Mouse (Mus musculus) hindbrain, embryonic 15.5 days (tissue): ENCODE measurements around the gene Ubxn7. TPM values are rescaled to one million over a fixed set of nuclear protein-coding genes. Genes with fewer than 3 reads are reported as not detected.

ENCODE experiments used
- ATAC-seq: fragments of 200-750 bp; cut with Nextera tagmentation; 2 replicates; pipeline ENCODE4 v1.8.0; 2017; ENCODE audit warnings: low read depth, moderate number of reproducible peaks, moderate TSS enrichment; ENCODE audit not compliant: low FRiP score
- H3K27ac ChIP-seq: fragments of 300-500 bp; sonication (generic); replicated peaks from 2 replicates; pipeline ENCODE4 v1.5.1; 2015; ENCODE audit warnings: mild to moderate bottlenecking, inconsistent platforms
- H3K27me3 ChIP-seq: fragments of 300-500 bp; sonication (generic); 2 replicates; pipeline ENCODE4 v1.6.1; 2015; ENCODE audit warnings: control low read depth, inconsistent platforms
- H3K36me3 ChIP-seq: fragments of 300-500 bp; sonication (generic); 2 replicates; pipeline ENCODE4 v1.6.1; 2015; ENCODE audit warnings: control low read depth, inconsistent platforms
- H3K4me1 ChIP-seq: fragments of 300-500 bp; sonication (generic); replicated peaks from 2 replicates; pipeline ENCODE4 v1.6.1; 2015; ENCODE audit warnings: control low read depth, inconsistent platforms
- H3K4me2 ChIP-seq: fragments of 300-500 bp; sonication (generic); 2 replicates; pipeline ENCODE4 v1.6.1; 2015; ENCODE audit warnings: moderate library complexity, mild to moderate bottlenecking, inconsistent platforms
- H3K4me3 ChIP-seq: fragments of 300-500 bp; sonication (generic); 2 replicates; pipeline ENCODE4 v1.5.1; 2015; ENCODE audit warnings: mild to moderate bottlenecking, inconsistent platforms
- H3K9ac ChIP-seq: fragments of 300-500 bp; sonication (generic); 2 replicates; pipeline ENCODE4 v1.6.1; 2015; ENCODE audit warnings: inconsistent platforms
- H3K9me3 ChIP-seq: fragments of 300-500 bp; sonication (generic); 2 replicates; pipeline ENCODE4 v1.6.1; 2016; ENCODE audit warnings: control low read depth, inconsistent platforms
- WGBS: fragments of 180-500 bp; shearing (Covaris S2); methylation state at CpG from one replicate; pipeline ENCODE4 v1.1.7; 2015; 5-methylcytosine and 5-hydroxymethylcytosine counted together
- polyA plus RNA-seq: library from polyadenylated mRNA; unstranded; fragments of >200 nt; fragmentation: Nextera tagmentation; extraction: Ambion mirVana; gene quantifications from 2 replicates; pipeline ENCODE4 v1.2.1, GENCODE M21; 2015

The Ubxn7 gene
- polyA plus RNA-seq, 1 experiment from 2014 or later = 19.1 TPM

GRCm38 (mm10) chr16:32407730-32408129, 75.7 kb downstream of the Ubxn7 start:
- no peak overlapping the region for H3K4me2 ChIP-seq
- H3K27me3 ChIP-seq = no peaks in the 10 kb centered on the region
- no peak overlapping the region for H3K27ac ChIP-seq
- no peak overlapping the region for H3K9ac ChIP-seq
- no peak overlapping the region for H3K4me3 ChIP-seq
- no peaks in the 10 kb centered on the region for H3K9me3 ChIP-seq
- no peaks in the 10 kb centered on the region for H3K4me1 ChIP-seq
- H3K36me3 ChIP-seq = no peaks in the 10 kb centered on the region
- no peak for ATAC-seq
- 85% methylated on average over 10 of the region's 10 CpGs for WGBS

GRCm38 (mm10) chr16:32417457-32417856, 85.4 kb downstream of the Ubxn7 start:
- H3K27me3 ChIP-seq = no peaks in the 10 kb centered on the region
- no peaks in the 10 kb centered on the region for H3K9me3 ChIP-seq
- WGBS = 51% methylated on average over 1 of the region's 1 CpGs
- ATAC-seq = no peak
- no peaks in the 10 kb centered on the region for H3K36me3 ChIP-seq
- H3K9ac ChIP-seq = no peak overlapping the region
- H3K27ac ChIP-seq = no peak overlapping the region
- no peak overlapping the region for H3K4me3 ChIP-seq
- H3K4me2 ChIP-seq = no peak overlapping the region
- H3K4me1 ChIP-seq = peaks cover 12% of the 10 kb centered on the region

- Histone ChIP-seq H3K36me3 (no peaks in the 10 kb centered on the region), H3K9ac (peak within 1 kb of the TSS; percentile 73), H3K27me3 (no peaks in the 10 kb centered on the region), H3K4me3 (peak within 1 kb of the TSS; percentile 66), H3K27ac (peak within 1 kb of the TSS; percentile 93), H3K9me3 (no peaks in the 10 kb centered on the region), H3K4me1 (peaks cover 12% of the 10 kb centered on the region), H3K4me2 (peak within 1 kb of the TSS; percentile 66)
- WGBS = under 1% methylated on average over 45 of the region's 45 CpGs
- peak; percentile 96 for ATAC-seq
Observed at GRCm38 (mm10) chr16:32419517-32420483, 87.7 kb downstream of the Ubxn7 start, which contains the start of gene Tctex1d2. Gene Tctex1d2, plus strand, starts transcription at chr16:32419702.

- Histone ChIP-seq H3K27me3 (no peaks in the 10 kb centered on the region), H3K4me2 (no peak overlapping the region), H3K36me3 (0 out of 2 replicates have a peak, but pooled peaks cover 2% of the 10 kb centered on the region), H3K4me1 (peaks cover 22% of the 10 kb centered on the region), H3K9ac (no peak overlapping the region), H3K27ac (no peak overlapping the region), H3K4me3 (no peak overlapping the region), H3K9me3 (no peaks in the 10 kb centered on the region)
- no peak for ATAC-seq
- 90% methylated on average over 3 of the region's 3 CpGs for WGBS
Observed at GRCm38 (mm10) chr16:32427506-32427905, 95.4 kb downstream of the Ubxn7 start.

- ATAC-seq = peak; percentile 98
- Histone ChIP-seq H3K36me3 (0 out of 2 replicates have a peak, but pooled peaks cover 2% of the 10 kb centered on the region), H3K27ac (peak within 1 kb of the TSS; percentile 96), H3K4me3 (peak within 1 kb of the TSS; percentile 95), H3K9ac (peak within 1 kb of the TSS; percentile 91), H3K27me3 (no peaks in the 10 kb centered on the region), H3K4me1 (peaks cover 24% of the 10 kb centered on the region), H3K9me3 (no peaks in the 10 kb centered on the region), H3K4me2 (peak within 1 kb of the TSS; percentile 78)
- WGBS = 0% methylated on average over 47 of the region's 54 CpGs
Observed at GRCm38 (mm10) chr16:32430474-32431046, 98.5 kb downstream of the Ubxn7 start, which contains the start of gene Pcyt1a. Gene Pcyt1a, plus strand, starts transcription at chr16:32430921.

- H3K9ac ChIP-seq = peak overlapping the region; percentile 91
- H3K4me3 ChIP-seq = peak overlapping the region; percentile 95
- under 1% methylated on average over 28 of the region's 28 CpGs for WGBS
- no peaks in the 10 kb centered on the region for H3K27me3 ChIP-seq
- peak overlapping the region; percentile 78 for H3K4me2 ChIP-seq
- H3K4me1 ChIP-seq = peaks cover 24% of the 10 kb centered on the region
- H3K27ac ChIP-seq = peak overlapping the region; percentile 96
- 0 out of 2 replicates have a peak, but pooled peaks cover 2% of the 10 kb centered on the region for H3K36me3 ChIP-seq
- ATAC-seq = peak; percentile 84; the same call in 1 of the 2 replicates
- H3K9me3 ChIP-seq = no peaks in the 10 kb centered on the region
Observed at GRCm38 (mm10) chr16:32431047-32431591, 99.1 kb downstream of the Ubxn7 start.

- Histone ChIP-seq H3K36me3 (0 out of 2 replicates have a peak, but pooled peaks cover 2% of the 10 kb centered on the region), H3K9ac (no peak overlapping the region), H3K4me1 (peaks cover 24% of the 10 kb centered on the region), H3K4me2 (peak overlapping the region; percentile 78), H3K27me3 (no peaks in the 10 kb centered on the region), H3K9me3 (no peaks in the 10 kb centered on the region), H3K27ac (no peak overlapping the region), H3K4me3 (peak overlapping the region; percentile 95)
- 96% methylated on average over 1 of the region's 1 CpGs for WGBS
- ATAC-seq = no peak
Observed at GRCm38 (mm10) chr16:32431926-32432325, 99.9 kb downstream of the Ubxn7 start.

GRCm38 (mm10) chr16:32433138-32433537, 101.1 kb downstream of the Ubxn7 start:
- Histone ChIP-seq H3K4me2 (no peak overlapping the region), H3K4me1 (peaks cover 24% of the 10 kb centered on the region), H3K36me3 (no peaks in the 10 kb centered on the region), H3K27ac (no peak overlapping the region), H3K4me3 (no peak overlapping the region), H3K27me3 (no peaks in the 10 kb centered on the region), H3K9me3 (no peaks in the 10 kb centered on the region), H3K9ac (no peak overlapping the region)
- 88% methylated on average over 2 of the region's 2 CpGs for WGBS
- ATAC-seq = no peak

- Histone ChIP-seq H3K9ac (no peak overlapping the region), H3K4me1 (peaks cover 24% of the 10 kb centered on the region), H3K4me3 (no peak overlapping the region), H3K27ac (no peak overlapping the region), H3K9me3 (no peaks in the 10 kb centered on the region), H3K4me2 (no peak overlapping the region), H3K36me3 (no peaks in the 10 kb centered on the region), H3K27me3 (no peaks in the 10 kb centered on the region)
- ATAC-seq = no peak
- WGBS = 68% methylated on average over 6 of the region's 6 CpGs
Observed at GRCm38 (mm10) chr16:32434066-32434465, 102.0 kb downstream of the Ubxn7 start.

- no peak overlapping the region for H3K4me2 ChIP-seq
- H3K4me3 ChIP-seq = no peak overlapping the region
- H3K27me3 ChIP-seq = no peaks in the 10 kb centered on the region
- H3K27ac ChIP-seq = no peak overlapping the region
- no peaks in the 10 kb centered on the region; the same call in 1 of the 2 replicates for H3K36me3 ChIP-seq
- no peak overlapping the region for H3K9ac ChIP-seq
- H3K4me1 ChIP-seq = peaks cover 18% of the 10 kb centered on the region
- ATAC-seq = no peak
- H3K9me3 ChIP-seq = no peaks in the 10 kb centered on the region
Observed at GRCm38 (mm10) chr16:32434691-32435090, 102.6 kb downstream of the Ubxn7 start.

- no peaks in the 10 kb centered on the region for H3K9me3 ChIP-seq
- H3K4me3 ChIP-seq = no peak overlapping the region
- H3K9ac ChIP-seq = no peak overlapping the region
- H3K27ac ChIP-seq = no peak overlapping the region
- ATAC-seq = no peak
- peaks cover 8% of the 10 kb centered on the region; the same call in 1 of the 2 replicates for H3K36me3 ChIP-seq
- H3K27me3 ChIP-seq = no peaks in the 10 kb centered on the region
- WGBS = 83% methylated on average over 1 of the region's 1 CpGs
- no peak overlapping the region for H3K4me2 ChIP-seq
- H3K4me1 ChIP-seq = peaks cover 10% of the 10 kb centered on the region
Observed at GRCm38 (mm10) chr16:32436657-32437056, 104.6 kb downstream of the Ubxn7 start.

- Histone ChIP-seq H3K9me3 (no peaks in the 10 kb centered on the region), H3K27ac (no peak overlapping the region), H3K4me1 (peaks cover 4% of the 10 kb centered on the region), H3K9ac (no peak overlapping the region), H3K4me2 (no peak overlapping the region), H3K27me3 (no peaks in the 10 kb centered on the region), H3K36me3 (peaks cover 8% of the 10 kb centered on the region; the same call in 1 of the 2 replicates), H3K4me3 (no peak overlapping the region)
- ATAC-seq = no peak
- WGBS = 90% methylated on average over 1 of the region's 1 CpGs
Observed at GRCm38 (mm10) chr16:32437266-32437665, 105.2 kb downstream of the Ubxn7 start.
